Mouse (Mus musculus) heart, postnatal 25 days (tissue): ENCODE measurements around the gene 1700084M14Rik. TPM values are rescaled to one million over a fixed set of nuclear protein-coding genes. Genes with fewer than 3 reads are reported as not detected.
"Not testable (repeated sequence)": the region's sequence is repeated elsewhere in the genome, so short reads cannot be mapped to it uniquely, and the experiment has no call there.

ENCODE experiments used
- DNase-seq: peaks from one replicate; pipeline ENCODE4 v3.0.0; 2022; ENCODE audit warnings: low spot score
- intact Hi-C: fragments of 180-260 bp; cut with DNase I; formaldehyde crosslinking; loops from one replicate; pipeline ENCODE4 v1.15.1; 2025
- total RNA-seq, 2 experiments: library from RNA; stranded (reverse); gene quantifications; 2 replicates each; pipeline ENCODE4 v1.2.3; 2021

The 1700084M14Rik gene
- not detected for total RNA-seq

GRCm38 (mm10) chrX:91575811-91576210 lies at the start of gene 1700084M14Rik:
Gene 1700084M14Rik, minus strand, starts transcription at chrX:91575911.
- intact Hi-C loops, DNase-seq: not testable (repeated sequence)

Other genes starting within 250 kb of the 1700084M14Rik start
- gene Mageb2, start 244.2 kb downstream of the 1700084M14Rik start, total RNA-seq: not detected
- not detected for gene Gm5072, start 183.4 kb downstream of the 1700084M14Rik start, total RNA-seq
- not detected for gene Gm8914, start 95.8 kb downstream of the 1700084M14Rik start, total RNA-seq
- not detected for gene Gm14781, start 56.3 kb upstream of the 1700084M14Rik start, total RNA-seq
- not detected for gene Mageb5, start 207.1 kb upstream of the 1700084M14Rik start, total RNA-seq